Mouse (Mus musculus): Measurements from ENCODE around the gene Thy1.

Thy1 gene

DNA sequence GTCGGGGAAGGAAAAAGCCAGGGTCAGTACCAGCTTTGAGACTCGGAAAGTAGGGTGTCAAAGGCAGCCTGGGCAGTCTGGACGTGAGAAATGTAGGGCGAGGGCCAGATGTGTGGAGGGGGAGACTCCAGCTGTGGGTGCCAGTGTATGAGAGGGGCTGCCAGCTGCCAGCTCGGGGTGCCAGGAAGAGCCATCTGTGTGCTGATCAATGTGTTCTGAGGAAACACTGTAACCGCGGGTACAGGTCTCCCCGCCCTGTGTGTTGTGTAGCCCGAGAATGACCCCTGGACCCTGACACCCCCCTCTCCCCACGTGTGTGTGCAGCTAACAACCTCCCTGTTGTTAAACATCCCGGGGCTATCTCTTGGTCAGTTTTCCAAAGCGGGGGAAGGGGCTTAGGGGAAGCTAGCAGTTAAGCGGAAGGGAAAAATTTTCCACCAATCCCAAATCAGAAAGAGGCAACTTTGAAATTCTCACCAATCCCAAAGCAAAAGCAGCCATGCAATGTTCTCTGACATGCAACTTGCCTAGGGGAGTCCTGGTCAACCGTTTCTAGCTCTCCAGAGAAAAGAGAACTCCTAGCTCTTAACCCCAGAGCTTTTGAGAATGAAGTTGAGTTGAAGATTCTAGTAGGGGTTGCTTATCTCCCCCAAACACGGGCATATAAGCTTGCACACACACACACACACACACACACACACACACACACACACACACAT is 24.2 kb downstream of the Thy1 start:
- no peak for DNase-seq

DNA sequence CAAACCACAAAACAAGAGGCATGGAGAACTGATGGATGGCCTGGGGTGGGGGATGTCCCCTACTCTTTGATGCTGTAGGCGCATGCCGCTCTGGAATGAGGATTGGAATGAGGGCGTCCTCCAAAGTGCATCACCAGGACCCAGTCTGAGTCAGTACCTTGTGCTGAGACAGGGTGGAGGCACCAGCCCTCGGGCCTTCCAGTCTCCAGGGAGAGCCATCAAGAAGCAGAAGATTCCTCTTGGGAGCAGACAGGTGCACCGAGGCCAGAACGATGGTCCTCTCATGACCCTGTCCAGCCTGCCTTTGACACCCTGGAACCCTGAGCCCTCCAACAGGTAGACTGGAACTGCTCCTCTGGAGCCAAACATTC is 24.8 kb downstream of the Thy1 start:
- DNase-seq: no peak

DNA sequence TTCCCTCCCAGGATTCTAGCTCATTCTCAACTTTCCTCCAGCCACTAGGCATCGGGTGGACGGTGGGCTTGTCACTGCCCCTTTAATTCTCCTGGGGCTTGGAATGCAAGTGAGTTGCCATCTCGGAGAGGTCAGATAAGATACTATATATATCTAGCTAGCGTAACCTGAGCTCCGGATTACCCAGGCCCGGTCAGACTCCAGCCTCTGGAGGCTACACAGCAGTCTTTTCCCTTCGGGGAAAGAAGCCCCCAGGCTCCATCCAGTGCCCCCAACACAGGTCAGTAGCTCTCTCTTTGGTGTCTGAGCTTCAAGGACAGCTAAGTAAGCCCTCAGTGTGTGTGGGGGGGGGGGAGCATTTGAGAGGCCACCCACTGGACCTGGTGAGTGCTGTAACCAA is 26.1 kb downstream of the Thy1 start:
- no peak for DNase-seq

DNA sequence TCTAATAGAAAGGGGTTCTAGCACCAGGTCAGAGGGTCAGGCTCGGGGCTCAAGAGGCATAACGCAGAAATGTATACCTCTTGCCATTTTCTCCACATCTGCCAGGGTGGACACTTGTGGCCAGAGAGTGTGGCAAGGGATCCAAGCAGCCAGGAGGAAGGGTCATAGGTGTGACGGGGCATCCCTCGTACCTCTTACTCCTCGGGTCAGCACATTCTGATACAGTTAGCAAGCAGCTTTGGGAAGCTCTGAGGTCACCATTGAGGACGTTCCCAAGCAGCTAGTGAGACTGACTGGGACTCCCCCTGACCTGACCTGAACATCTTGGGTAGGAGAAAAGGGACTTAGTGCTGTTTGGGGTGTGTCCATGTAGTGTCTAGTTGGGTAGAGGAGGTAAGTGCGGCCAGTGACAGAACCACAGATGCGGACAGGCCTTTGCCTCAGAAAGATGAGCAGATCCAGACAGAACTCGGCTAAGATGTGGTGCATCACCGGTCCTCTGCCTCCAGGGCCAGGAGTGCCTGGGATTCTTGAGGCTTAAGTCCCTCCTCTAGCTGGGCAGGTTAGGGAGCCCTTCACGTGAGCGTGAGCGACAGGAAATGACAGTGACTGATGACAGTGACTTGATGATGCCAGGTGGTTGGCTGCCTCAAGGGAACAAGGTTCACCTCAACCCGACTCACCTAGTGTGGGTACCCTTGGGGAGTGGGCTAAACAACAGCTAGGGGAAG is 27.1 kb downstream of the Thy1 start:
- DNase-seq: no peak

DNA sequence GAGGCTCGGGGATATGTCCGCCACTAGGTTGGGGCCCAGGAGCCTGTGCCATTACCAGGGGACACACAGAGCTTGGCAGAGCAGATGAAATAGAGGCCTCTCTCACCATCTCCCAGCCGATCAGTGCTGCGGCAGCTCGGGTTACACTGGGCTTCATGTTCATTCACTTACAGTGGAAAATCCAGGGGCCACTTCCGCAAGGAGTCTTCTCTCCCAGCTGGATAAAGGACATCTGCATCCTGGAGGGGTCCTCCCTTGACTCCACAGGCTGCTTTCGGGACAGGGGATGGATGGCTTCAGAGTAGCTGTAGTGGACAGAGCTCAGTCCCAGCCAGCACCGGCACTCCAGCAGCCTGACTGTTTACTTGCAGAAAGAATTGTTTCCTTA is 27.7 kb downstream of the Thy1 start:
- no peak for DNase-seq

DNA sequence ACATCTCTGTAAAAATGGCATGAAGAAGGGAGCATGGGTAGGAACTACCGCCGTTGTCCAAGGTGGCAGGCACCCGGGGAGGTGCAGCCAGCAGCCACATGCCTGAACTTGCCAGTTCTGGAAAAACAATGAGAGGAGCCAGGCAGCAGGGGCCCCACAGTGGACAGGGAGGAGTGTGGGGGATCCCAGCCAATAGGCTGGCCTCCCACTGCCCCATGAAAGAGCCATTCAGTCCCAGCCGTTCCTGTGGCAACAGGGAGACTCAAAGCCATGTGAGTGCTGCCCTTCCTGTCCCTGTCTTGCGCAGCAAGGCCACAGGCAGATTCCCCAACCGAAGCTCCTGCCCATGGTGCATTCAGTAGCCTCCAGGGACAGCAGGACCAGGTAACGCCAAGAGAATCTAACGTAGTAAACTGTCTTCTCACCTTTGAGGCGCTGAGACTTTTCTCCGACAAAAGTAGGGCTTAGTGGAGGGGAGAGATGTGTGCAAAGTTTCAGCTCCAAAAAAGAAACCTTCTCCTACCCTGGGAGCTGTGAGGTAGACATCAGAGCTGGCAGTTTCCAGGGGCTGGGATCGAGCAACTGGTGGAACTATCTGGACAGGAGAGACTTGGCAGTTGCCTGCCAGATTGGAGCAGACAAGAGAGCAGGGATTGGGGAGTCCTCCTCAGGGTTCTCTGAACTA is 28.9 kb downstream of the Thy1 start:
- peak; percentile 87 for DNase-seq

DNA sequence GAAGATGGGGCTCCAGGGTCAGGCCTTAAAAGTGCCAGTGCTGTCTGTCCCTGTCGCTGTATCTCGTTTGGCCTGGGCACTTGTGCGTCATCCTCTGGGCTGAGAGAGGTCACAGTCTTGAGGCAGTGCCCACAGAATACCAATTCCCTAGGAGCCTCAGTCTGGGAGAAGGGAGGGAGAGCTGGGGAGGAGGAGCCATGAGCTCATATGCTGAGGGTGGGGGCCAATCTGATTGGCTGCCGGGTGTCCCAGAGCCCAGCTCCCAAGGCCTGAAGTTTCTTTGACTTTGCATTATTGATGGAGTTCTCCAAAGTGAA is 29.4 kb downstream of the Thy1 start:
- DNase-seq: peak; percentile 70

DNA sequence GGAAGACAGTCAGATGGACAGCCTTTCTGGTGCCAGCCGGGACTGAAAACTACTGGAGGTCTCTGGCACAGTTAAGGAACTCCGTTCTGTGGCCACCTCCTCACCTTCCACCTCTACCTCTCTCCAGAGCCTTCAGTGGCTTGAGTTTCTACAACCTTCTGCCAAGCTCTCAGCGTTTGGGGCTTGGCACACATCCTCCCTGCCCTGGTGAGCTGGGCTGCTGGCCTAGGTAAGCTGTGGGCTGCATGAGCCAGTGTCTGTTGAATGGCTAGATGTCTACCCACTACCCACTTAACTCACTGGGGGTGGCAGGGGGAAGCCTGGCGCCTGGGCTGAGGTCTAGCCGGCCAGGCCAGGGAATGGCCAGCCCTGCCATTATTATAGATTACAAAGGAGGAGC is 29.9 kb downstream of the Thy1 start:
- no peak for DNase-seq

DNA sequence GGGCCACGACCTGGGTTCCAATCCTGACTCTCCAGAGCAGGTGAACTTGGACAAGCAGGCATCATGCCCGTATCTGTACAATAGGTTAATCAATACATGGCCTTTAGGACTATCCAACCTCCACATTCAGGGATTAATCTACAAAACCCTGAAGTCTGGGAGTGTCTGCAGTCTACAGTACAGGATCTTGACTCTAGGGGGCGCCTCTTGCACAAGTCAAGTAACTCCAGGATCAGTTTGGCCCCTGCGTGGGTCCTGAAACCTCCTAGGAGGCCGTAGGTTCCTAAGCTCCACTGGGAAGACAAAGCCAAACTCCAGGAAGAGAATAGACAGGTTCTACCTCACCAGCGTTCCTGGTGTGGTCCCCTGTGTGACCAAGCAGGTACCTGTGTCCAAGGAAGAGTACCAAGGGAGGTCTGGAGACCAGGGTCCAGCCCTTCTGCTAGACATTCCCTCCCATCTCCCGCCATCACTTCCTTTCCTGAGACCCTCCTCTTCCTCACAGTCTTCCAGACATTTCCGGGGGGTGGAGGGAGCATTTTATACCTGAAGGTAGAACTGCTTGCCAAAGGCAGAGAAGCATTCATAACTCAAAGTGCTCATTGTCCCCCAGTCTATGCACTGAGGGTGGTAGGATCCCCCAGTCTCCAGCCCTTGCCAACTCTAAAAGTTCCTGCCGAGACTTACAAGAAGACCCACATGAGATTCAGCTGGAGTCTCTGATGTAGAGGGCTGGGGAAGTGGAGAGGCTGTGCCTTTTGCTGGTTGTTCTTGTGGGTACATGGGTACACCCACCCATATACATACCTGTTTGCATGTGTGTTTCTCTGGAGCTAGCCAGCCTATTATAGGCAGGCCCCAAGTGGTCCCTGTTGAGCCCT is 31.5 kb downstream of the Thy1 start:
- DNase-seq: peak; percentile 45

DNA sequence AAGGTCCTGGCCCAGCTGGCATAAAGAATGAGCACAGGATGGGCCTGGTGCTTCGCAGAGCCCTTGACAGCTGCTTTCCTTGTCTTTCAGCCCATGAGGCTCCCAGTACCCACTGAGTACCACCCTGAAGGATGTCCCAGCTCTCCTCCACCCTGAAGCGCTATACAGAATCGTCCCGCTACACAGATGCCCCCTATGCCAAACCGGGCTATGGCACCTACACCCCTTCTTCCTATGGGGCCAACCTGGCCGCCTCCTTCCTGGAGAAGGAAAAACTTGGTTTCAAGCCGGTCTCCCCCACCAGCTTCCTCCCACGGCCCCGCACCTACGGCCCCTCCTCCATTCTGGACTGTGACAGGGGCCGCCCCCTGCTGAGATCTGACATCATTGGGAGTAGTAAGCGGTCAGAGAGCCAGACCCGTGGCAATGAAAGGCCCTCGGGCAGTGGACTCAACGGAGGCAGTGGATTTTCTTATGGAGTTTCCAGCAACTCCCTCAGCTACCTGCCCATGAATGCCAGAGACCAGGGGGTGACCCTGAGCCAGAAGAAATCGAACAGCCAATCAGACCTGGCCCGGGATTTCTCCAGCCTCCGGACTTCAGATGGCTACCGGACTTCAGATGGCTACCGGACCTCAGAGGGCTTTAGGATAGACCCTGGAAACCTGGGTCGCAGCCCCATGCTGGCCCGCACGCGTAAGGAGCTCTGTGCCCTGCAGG is 32.3 kb downstream of the Thy1 start:
- DNase-seq: no peak

DNA sequence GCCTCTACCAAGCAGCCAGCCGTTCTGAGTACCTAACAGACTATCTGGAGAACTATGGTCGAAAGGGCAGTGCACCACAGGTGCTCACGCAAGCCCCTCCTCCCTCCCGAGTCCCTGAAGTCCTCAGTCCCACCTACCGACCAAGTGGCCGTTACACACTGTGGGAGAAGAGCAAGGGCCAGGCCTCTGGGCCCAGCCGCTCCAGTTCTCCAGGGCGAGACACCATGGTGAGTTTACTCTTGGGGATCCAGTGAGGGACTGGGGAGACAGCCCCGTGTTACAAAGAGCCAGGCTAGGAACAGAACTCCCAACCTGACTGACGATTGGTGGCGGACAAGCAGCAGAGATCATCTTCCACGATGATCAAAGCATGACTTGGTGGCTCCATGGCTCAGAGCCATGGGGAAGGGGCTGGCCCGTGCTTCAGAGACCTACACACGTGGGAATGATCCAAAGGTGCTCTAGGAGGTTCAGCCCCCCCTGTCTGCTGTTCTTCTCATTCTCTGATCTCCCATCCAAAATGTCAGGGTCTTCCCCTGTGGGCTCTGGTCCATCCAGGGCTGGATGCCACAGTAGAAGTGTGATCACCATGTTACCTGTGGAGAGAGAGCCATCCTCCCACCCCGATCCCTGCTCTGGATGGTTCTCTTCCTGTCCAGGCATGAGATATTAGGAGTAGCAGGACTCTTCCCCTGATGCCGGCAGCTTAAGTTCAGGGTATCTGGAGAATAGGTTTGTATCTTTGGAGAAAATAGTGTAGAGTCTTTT is 33.0 kb downstream of the Thy1 start:
- DNase-seq: no peak

DNA sequence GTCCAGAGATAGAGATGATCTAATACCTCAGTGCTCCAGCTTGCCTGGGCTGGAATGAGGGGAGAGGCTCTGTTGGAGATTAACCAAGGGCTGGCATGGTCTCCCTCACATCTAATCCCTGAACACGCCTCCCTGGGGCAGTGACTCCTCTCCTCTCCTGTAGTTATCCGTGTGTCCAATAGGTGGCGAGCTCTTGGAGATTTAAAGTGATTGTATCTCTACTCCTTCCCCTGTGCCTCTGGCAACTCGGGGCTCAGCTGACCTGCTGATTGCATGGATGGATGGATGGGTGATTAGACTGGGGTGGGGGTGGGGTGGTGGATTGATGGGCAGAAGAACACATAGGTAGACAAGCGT is 33.6 kb downstream of the Thy1 start:
- peak; percentile 73 for DNase-seq

DNA sequence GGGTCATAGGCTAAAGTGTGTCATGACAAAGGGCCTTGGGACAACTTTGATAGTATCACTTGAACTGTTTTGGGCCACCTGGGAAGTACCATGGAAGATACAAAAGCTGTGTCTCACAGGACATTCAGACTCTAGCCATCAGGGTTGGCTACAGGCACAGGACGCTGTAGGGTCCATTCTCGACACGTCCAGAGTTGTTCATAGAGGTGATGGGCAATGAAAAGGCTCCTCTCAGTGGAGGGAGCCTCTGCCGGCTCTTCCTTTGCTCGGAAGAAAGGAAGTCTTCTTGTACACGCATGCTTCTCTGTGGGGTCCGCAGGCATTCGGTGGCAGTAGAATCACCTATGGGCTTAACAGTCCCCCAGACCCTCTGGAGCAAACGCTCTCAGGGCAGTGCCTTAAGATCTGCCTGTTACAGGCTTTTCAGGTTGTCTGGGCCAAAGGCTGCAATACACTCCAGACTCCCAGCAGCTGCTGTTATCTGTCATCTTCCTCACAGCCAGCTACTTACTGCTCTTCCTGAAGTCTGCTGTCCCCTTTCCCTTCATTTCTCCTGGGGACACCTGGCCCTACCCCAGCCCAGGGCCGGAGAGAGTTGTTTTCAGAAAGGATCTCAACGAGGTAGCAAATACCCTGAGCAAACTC is 34.2 kb downstream of the Thy1 start:
- no peak for DNase-seq

DNA sequence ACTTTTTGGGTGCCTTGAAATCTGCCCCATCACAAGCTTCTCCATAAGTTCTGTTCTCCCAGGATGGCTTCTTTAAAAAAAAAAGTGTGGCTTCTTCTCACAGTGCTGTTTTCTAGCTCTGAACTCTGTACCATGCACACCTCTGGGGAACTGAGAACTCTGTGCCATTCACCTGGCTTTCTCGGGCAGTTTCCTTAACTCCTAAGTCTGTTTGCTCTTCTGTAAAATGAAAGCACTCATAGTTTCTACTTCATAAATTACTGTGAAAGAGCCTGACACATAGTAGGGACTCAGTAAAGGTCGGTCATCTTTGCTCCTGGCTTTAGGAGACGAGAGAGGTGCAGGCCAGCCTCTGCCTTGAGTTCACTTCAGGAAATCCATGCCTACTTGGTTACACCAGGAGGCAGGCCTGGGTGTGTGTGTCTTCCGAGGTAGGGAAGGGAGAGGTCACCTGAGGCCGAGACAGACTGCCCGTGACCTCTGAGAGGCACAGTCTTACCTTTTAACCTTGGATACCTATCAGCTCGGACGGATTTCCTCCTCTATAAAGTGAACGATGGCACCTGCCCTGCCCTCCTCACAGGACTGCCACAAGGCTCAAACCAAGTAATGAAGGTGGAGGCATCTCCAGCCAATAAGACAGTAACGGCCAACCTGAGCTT is 35.1 kb downstream of the Thy1 start:
- peak; percentile 14 for DNase-seq

DNA sequence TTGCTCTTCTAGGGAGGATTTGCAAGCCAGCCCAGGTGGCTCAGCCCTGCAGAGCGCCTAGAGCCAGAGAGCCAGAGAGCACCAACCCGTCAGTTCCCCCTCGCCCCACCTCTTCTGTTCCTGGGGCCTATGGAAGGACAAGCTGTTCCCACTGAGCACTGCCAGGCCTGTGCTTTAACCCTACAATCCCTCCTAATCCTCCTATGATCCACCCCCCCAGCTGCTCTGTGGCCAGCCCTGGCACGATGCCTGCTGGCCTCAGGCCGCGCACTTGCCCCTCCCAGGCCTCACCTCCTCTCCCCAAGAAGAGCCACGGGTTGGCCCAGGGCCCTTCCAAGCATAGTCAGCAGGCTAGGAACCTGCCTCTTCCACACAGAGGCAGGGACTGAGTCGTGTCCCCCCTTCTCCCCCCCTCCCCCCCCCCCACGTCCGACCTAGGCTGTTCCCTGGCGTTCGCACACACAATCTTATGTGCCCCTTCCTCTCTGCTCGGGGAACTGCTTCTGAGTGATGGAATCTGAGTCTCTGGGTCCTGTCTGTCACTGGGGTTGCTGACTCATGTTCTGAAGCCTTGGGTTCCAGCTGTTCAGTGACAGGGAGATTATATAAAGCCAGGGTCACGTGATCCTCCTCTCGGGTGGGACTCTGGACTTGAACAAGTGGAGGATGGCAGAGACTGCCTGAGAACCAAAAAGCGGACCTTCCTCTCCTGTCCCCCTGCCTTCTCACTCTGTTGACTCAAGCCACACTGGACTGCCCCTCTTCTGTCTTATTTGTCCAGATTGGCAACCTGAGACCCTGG is 36.0 kb downstream of the Thy1 start:
- peak; percentile 71 for DNase-seq

DNA sequence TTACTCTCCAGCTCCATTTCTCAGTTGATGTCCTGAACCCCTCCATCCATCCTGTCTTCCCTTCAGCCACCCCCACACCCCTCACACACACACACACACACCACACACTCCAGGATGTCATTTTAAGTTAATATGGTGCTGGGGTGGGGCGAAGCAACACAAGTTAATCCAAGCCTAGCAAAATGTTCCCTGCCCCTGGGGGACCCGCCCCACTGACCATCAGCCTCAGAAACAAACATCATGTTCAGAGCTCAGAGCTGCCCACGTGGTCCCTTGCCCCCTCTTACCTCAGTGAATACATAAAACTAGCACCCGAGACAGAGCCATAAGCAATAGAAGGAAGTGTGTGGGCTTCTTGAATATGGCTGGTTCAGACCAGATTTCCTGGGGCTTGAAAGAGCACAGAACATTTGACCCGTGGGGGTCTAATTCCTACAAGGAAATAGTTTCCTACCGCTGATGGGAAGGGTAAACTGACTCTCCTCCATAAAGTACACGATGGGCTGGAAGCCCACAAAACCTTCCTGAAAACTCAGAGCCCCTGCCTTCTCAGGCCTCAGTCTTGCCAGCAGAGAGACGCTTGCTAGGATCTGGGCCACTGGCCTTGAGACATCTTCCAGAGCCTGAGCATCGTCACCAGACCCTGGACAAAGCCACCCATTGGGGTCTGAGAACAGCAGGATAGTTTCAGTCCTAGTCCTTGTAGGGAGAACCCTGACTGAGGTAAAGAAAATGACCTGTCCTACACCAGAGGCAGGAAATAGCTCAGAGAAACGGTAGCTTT is 37.0 kb downstream of the Thy1 start:
- DNase-seq: peak; percentile 5

DNA sequence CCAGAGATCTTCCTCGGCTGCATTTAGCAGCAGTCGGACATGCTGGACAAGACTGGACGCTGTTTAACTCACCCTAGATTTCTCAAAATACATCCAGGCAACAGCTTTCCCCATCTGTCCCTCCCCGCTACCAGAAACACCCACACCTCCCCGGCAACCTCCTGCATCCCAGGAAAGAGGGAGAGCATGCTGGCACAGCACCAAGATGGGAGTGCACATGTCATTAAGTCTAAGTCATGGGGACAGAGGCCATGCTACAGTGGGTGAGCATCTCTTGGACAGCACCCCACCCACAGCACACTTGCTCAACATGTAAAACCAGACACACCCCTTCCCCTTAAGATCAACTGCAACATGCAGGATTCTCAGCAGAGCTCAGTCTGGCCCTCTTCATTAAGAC is 37.8 kb downstream of the Thy1 start:
- DNase-seq: peak; percentile 71

DNA sequence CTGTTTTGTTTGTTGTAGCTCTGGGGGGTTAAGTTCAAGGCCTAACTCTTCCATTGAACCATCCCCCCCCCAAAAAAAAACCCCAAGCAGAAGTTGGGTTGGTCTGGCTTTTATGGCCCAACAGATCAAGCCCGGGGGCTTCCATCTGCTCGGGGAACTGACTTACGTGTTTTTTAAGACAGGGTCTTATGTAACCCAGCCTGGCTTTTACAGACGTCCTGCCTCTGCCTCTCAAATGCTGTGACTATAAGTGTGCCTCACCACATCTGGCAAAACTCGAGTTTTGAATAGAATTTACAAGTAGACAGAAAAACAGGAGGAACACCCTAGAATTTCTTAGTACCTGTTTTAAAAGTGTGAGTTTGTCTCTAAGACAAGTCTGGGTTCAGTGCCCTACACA is 38.4 kb downstream of the Thy1 start:
- DNase-seq: peak; percentile 7

DNA sequence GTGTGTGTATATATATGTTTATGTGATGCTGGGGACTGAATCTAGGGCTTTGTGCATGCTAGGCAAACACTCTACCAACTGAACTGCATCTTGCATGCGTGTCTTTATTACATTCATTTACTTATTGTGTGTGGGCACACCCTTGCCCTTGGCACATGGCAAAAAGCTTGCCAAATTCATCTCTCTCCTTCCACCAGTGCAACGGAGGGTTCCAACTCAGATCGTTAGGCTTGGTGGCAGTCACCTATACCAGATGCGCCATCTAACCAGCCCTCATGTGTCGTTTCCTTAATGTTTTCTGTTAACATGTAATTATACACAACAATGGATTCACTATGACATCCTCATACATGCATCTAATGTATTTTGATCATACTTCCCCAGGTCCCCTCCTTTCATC is 39.1 kb downstream of the Thy1 start:
- DNase-seq: no peak
